Mouse (Mus musculus) cerebellum, adult 2 months (tissue): ENCODE measurements at regions not wholly inside any gene's neighbourhood (a gene's known extent, or its start where the extent isn't known, plus 50 kb on each side); places are given as distances from the start of the nearest gene placed in this dataset.

ENCODE experiments used
- CTCF ChIP-seq: fragments of 200-500 bp; IDR thresholded peaks from 2 replicates; pipeline ENCODE4 v1.5.1; 2011; ENCODE audit warnings: low read depth, mild to moderate bottlenecking, control low read depth, low read length, moderate library complexity, borderline replicate concordance; ENCODE audit not compliant: insufficient read depth
- POLR2A ChIP-seq: fragments of 200-500 bp; IDR thresholded peaks from 2 replicates; pipeline ENCODE4 v1.6.1; 2011; ENCODE audit warnings: low read length, control low read depth, borderline replicate concordance; ENCODE audit not compliant: insufficient read depth

DNA sequence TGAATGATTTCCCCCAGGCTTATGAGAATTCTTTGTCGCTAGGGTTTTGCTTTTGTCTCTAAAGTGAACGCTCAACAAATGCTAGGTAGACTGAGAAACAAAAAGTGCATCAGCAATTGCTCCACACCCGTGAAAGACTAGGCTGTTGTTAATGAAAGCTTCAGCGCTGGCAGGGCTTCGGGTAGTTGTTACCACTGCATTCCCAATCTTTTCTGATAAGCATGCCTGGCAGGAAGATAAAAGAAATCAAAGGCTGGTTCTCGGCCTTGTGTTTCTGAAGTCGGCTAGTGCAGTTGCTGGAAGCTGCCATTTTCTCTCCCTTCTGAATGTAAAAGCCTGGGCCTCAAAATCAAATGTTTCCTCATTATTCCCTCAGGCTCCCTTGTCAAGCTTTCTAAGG, 647.0 kb downstream of the Fgf12 start:
- TF ChIP-seq POLR2A (no peak), CTCF (no peak)
